Mouse (Mus musculus) heart, postnatal 4 days (tissue): Measurements from ENCODE around the gene Cd34. TPM values are rescaled to one million over a fixed set of nuclear protein-coding genes. Genes with fewer than 3 reads are reported as not detected.

ENCODE experiments used
- DNase-seq: peaks from one replicate; pipeline ENCODE4 v3.0.0; 2021
- total RNA-seq, 2 experiments: library from RNA; stranded (reverse); gene quantifications; 2 replicates each; pipeline ENCODE4 v1.2.3; 2021

The Cd34 gene
- 100 to 1,000 TPM; 225 to 235 TPM for total RNA-seq

DNA sequence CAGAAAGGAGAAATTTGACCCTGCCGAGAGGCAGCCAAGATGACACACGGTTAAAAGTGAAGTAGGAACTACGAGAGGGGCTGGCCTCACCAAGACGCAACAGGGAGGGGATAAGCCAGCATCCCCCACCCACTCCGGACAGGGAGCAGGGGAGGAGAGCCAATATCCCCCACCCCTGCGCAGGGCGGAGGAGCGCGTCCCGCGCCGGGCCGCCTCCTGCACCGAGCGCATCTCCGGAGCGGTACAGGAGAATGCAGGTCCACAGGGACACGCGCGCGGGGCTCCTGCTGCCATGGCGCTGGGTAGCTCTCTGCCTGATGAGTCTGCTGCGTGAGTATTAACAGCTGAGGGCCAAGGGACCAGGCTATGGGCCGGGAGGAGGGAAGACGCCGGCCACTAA is at the start of gene Cd34:
Gene Cd34, plus strand, starts transcription at position 105 of the 400 bp plus-strand sequence.
- DNase-seq, result peak; percentile 80

DNA sequence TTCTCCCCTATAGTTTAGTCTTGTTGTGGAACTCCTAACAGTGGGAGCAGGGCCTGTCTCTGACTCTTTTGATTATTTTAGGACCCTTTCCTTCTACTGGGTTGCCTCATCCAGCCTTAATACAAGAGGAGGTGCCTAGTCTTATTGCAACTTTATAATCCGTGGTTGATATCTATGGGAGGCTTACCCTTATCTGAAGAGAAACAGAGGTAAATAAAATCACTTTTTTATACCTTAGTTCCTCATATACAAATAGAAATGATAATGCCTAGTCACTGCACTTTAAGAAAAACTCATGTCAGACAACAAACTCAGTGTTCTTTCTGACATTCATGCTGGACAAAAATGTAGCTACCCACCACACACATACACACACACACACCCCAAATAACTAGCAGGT is 44.1 kb upstream of the Cd34 start:
- DNase-seq, result no peak

DNA sequence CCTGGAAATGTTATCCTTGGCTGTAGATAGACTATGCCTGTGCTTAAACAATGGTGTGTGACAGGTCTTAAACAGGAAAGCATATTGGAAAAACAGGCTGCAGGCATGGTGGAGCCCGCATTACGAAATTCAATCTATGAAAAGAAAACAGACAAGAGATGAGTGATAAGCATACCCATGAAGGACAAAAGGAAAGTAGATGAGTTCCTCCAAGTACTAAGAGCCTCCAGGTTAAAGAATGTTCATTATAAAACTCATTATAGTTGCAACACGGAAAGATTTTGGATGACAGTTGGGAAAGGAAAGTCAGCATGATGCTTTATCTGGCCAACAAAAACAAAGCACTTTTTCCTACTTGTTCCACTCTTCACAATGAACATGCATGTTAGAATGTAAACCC is 43.3 kb upstream of the Cd34 start:
- DNase-seq, result no peak

DNA sequence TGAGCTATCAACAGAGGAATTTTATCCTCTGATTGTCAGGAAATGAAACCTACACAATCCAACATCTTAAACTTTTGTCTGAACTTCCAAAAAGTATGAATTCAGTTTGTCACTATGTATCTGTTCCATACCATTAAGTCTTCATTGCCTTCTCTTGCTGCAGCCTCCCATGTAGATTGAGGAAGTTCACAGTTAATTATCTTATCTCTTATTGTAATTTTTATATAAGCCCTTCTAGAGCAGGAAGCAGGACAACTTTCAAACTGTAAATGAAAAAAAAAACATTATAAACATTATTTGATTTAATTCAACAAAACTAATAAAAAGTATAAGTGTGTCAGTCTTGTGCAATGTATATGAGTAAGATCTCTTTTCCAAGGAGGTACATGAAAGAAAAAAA is 37.5 kb upstream of the Cd34 start:
- DNase-seq, result no peak

DNA sequence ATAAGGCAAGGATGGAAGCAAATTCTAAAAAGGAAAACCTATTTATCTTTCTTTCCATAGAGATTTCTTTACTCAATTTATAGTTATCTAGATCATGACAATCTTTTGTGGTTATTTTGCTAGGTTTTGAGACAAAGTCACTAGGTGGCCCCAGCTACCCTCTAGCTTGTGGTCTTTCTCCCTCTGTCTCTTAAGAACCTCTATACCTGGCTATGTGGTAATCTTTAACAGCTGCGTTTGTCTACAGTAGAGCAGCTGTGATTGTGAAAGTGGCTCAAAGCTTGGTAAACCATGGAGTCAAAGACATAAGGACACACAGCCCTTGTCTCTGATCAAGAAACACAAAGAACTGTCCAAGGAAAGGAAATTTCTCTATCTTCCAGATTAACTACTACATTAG is 36.8 kb upstream of the Cd34 start:
- DNase-seq, result no peak

DNA sequence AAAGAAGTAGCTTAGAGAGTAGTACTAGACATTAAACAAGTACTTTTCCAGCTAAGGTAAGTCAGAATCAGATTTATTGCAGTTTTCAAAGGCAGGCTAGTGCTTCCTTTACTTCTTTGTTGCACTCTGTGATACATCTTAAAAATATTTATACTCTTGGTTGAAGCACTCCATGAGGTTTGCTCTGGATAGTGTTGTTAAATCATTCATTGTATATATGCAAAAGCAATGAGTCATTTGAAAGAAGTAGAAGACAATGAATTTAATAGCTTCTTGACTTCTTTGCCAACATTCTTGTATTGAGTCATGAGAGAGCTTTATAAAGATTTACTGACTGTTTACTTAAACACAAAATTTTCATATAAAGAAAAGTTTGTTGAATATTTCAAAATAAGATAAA is 29.7 kb upstream of the Cd34 start:
- DNase-seq, result no peak

DNA sequence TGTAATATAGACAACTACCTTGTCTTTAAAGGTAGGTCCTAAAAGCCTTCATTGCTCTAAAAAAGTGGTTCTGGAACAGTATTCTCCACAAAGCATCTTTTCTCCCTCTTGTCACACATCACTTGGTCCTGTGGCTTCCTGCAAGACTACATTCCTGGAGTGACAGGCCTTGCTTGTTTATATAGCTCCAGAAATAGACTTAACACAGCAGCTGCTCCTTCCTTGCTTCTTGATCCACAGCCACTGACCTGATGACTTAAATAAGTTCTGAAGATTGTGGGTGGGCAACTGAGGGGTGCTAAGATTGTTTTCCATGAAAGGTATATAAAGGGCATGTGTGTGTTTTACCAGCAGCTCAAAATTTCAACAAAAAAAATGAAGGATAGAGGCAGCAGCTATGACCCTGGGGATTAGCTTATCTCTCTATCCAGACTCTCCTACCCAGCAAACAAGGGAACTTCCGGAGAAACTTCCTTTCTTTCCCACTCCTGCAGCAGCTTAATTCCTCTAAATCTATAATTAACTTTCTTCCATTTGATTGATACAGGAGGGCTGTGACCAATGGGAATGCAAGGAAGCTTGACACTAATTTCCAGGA is 12.8 kb upstream of the Cd34 start:
- no peak for DNase-seq

DNA sequence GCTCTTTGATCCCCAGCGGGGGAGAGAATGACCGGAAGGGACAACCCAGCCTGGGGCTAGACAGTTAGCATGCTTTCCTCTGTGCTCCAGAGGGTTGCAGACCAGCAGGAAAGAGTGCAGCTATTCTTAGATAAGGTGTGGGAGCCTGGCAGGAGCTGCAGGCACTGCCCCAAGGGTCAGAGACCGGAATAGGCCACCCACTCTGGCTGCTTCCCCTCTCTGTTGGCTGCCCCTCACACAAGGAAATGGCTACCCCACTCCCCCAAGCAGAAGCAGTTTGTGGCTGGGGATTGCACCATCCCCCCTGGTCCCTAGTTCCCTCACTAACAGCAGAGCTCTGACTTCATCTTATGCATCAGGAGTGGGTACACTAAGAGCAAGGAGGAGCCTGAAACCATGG is 10.7 kb upstream of the Cd34 start:
- peak; percentile 66 for DNase-seq

DNA sequence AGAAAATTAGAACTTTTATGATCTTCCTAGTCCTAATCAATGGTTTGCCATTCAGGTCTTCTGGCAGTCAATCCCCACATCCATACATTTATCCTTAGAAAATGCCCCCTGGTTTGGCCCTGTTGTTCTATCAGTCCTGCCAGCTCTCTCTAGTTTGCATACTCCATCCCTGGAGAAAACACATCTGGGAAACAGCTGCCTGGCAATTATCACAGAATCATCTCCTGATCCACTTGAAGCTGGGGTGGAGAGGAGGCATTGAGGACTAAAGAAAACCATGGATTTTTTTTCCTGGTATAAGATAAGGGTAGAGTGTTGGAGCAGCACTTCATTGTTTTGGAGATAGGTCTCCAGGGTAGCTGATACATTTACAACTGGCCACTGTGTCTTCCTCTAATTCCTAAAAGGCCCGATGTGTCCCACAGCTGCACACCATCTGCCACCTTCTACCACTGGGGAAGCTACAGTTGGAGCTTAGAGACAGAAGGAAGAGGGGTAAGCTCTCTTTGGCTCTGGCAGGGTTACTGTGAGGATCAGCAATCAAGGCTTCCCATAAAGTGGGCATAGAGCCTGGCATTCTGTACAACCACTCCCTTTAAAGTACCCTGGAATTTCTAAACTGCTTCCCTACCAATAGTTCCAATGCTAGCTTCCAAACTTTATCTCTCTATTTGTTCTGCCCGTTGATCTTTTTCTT is 9.2 kb upstream of the Cd34 start:
- no peak for DNase-seq

DNA sequence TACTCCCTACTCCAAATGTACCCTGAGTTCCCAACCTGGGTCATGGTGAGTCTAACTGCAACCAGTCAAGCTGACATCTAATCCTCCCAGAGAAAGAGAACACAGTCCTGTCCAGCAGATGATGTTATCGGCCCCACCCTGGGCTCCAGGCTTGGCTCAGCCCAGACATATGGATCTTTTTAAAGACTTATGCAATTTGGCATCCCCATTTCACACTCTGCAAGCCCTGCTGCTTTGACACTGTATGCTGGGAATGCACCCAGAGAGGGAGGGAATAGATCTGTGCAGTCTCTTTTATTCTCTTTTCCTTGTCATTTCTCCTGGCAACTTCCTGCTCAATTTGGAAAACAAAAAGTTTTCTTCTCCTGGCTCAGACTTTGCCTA is 8.7 kb upstream of the Cd34 start:
- DNase-seq, result peak; percentile 45

DNA sequence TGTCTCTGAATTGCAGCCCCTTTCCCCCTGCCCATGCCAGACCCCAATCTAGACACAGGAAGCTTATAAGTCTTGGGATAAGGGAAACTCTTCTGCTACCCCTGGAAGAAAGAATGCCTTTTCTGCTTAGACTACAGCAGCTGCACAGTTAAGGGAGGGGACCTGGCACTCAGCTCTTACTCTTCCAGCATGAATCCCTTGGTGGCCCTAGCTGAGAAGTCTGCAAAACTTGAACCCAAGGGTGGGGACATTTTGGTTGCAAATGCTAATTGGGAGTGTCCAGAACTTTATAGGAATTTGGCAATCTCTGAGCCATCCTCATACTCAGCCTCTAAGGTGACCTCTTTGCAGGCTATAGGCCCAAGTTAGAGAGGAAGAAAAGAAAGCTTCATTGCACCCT is 7.9 kb upstream of the Cd34 start:
- no peak for DNase-seq

DNA sequence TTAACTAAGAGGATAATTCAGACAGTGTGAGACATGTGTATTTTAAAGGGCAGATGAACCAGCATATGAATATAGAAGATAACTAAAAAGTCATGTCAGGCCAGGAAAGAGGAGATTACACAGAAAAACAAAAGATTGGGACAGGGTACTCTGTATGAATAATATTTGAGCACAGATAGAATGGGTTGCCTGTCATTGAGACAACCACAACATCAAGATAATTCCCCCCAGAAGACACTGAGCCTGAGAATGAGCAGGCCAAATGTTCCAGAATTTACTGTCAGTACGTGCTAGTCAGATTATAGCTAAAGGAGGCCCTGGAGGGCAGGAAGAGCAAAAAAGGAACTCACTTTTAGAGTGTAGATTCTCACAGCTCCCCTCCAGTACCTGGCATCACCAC is 3.3 kb upstream of the Cd34 start:
- no peak for DNase-seq

DNA sequence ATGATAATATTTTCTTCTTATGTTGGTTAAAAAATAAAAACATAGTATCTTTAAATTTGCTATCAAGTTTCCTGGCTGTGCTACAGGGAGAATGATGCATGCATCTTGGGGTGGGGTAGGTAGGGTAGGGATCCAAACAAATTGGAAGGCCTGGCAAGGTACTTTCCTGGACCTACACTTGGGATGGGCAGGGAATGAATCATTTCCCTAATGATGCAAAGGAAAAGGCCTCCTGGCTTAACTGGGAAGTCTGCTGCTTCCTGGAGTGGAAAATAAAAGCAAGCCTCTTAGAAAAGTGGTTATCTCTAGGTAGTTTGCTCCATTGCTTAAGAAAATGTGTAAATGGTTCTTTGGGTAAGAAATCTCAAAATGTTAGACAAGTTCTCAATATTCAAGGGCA is 2.9 kb downstream of the Cd34 start:
- no peak for DNase-seq

DNA sequence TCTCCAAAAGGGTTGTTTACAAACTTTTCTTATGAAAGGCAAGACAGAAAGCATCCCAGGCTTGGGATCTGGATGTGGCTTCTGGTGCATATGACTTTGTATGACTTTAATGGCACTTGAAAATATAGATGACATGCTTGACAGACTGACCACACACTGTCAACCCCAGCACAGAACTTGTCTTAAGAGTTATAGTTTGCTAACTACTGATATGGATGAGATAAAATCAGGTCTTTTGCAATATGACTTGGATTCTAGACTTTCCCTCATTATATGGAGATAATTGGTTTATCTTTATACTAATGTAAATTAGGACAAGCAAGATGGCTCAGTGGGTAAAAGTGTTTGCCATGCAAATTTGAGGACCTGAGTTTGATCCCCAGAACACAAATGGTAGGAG is 4.3 kb downstream of the Cd34 start:
- no peak for DNase-seq

DNA sequence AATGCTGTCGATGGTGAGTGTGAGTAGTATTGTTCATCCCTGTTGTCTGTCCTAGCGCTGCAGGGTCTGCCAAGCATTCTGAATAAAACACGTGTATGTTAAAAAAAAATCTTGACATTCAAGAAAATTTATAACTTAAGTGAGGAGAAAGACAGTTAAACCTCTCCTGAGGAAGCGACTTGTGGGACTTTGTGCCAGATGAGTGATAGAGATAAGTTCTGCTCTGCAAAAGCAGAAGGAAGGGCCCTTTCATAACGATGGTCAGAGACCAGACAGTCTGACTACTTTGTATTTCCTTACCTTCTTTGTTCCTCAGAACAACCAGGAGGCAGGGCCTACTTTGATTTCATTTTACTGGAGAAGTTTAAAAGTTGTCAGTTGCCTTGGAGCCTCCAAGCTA is 4.9 kb downstream of the Cd34 start:
- DNase-seq, result no peak

DNA sequence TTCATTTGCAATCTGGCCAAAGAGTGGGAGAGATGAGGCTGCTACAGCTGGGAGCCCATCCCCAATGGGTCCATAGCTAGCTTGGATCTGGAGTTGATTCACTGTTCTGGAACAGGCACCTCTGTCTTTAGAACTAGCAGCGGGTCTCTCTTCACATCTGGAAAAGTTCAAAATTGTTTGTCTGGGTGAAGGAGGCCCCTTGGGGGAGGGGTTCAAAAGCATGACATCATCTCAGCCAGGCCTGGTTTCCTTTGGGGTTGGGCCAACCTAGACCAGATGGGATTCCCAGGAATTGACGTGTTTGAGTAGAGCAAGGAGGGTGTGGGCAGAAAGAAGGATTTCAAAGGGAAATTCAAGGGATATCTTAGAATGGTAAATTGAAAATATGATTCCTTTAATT is 6.8 kb downstream of the Cd34 start:
- DNase-seq, result peak; percentile 81

DNA sequence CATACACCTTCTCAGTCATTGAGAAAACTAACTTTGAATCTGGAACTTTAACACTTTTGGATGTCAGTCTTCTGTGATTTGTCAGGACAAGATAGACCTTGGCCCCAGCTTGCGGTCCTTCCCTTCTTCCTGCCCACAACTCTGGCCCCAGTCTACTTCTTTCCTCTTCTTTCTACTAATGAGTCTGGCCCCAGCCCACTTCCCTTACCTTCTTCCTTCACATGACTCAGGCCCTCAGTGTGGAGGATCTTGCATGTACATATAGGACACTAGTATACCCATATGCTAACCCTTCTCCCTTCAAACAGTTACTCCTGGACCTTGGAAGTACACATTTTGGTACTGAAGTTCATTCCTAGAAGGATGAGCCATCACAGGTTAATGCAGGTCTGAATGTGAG is 7.8 kb downstream of the Cd34 start:
- DNase-seq, result no peak

DNA sequence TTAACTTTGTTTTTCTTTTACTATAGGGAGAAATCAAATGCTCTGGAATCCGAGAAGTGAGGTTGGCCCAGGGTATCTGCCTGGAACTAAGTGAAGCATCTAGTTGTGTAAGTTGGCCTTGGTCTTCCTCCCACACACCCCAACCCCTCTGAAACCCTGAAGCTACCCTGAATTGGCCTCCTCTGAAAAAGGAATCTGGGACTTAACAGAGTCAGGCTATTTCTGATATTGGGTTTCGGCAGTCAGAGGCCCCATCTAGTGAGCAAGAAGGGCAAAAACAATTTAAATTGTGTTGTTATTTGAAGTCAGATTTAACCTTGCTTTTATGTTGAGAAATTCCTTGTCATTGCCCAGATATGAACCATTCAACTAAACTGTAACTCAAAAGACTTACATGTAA is 12.3 kb downstream of the Cd34 start:
- DNase-seq, result no peak

DNA sequence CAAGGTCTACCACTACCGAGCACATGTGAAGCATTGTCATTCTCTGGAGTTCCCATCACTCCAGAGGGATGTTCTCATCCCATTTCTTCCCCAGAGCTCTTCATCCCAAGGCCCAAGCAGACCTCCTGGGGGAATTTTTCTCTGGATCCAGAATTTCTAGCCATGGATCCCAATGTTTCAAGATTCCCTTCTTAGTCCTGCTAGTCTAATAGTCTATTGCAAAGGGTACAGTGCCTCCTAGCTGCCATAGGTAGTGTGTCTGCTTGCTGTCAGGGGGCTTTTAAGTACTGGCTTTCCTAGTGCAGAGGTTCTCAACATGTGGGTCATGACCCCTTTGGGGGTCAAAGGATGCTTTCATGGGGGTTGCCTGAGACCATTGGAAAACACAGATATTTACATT is 14.3 kb downstream of the Cd34 start:
- DNase-seq, result no peak

DNA sequence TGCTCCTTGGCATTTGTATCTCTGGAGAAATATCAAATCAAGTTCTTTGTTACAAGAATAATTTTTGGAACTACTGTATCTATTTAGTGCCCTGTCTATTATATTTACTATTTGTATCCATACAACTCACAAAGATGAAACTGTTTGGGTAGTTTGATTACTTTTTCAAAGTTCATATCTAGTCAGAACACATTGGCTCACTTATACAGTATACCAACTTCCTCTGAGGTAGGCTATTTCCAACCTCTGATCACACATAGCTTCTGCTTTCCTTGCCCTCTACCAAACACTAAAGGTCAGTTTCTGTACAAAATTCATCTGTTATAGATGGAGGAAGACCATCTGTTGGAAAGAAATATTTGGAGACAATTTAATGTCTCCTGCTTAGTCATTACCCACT is 16.1 kb downstream of the Cd34 start:
- DNase-seq, result no peak

DNA sequence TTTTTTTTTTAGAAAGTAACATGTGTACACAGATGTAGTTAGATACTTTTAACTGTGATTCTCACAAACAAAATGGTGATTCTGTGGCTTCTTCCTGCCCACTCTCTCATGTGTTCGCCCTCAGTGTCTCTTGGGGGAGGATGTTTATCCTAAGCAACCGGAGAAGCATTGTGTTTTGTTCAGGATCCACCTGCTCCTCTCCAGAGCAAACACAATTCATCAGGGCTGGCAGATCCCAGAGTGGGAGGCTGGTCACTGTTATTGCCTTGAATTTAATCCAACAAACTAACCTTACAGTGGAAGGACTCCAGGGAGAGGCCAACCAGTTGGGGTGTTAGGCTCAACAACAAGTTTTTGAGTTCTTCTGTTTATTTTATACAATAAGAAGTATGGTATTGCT is 17.1 kb downstream of the Cd34 start:
- DNase-seq, result no peak

DNA sequence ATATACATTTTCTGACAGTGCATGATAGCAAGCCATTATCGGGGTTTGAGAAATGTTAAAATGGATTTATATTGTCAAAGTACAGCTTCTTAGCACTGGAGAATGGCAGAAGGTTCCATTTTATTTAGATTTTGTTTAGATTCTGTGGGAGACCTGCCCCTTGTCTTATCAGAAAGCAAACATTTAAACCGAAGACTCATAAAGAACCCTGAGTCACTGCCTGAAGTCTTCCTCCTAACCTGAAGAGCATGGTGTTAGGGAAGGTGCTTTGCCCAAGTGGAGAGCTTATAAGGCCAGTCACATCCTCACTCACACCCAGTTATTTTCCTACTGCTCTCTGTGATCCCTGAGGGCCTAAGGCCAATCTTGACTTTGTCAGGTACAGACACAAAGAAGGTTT is 18.4 kb downstream of the Cd34 start:
- DNase-seq, result no peak

DNA sequence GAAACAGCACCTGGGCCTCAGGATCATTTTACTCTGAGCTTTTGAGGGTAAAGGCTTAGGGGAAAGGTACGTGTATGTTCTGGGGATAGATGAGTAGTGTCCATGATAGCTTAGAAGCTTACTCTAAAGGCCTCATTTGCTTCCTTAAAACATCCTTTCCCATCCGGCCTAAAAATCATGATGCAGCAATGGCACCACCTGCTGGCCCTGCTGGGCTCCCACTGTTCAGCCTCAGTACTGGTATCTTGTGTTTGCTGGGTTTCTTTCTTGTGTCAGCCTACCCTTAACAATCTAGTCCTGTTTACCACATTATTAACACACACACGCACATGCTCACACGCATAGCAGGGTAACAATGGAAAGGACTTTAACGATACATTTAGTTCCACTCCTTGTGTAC is 23.6 kb downstream of the Cd34 start:
- peak; percentile 77 for DNase-seq

DNA sequence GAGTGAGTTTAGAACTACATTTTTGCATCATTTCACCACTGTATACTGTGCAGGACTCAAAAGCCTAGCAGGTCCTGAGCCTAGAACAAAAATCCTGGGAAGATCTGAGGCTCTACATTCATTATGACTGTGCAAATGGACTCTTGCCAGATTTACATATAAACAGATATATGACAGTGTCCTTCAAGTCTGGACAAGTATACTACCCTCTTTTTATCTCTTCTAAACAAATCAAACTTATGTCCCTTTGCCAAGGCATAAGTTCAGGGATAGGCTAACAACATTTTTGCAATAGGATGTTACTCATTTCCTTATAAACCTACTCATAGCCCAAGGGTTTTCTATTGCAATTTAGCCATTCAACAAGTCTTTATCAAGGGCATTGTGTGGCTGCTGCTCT is 24.1 kb downstream of the Cd34 start:
- DNase-seq, result no peak

DNA sequence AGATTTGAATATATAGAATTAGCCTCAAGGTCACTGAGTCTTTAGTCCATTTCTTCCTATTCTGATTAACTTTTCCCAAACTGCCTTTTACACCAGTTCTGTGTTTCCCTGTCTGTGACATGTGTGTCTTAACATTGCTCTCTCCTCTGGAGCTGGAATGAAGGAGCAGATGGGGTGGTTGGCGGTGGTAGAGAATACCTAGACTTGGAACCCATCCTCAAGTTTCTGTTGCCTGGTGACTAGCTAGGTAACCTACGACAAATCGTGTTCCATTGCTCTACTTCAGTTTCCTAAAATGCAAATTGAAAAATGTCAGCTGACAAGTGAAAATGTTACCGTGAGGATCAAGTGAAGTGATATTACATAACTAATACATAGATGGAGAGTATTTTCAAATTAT is 33.4 kb downstream of the Cd34 start:
- DNase-seq, result no peak
